Mouse (Mus musculus): ENCODE data around the gene Dcn.

The Dcn gene

DNA sequence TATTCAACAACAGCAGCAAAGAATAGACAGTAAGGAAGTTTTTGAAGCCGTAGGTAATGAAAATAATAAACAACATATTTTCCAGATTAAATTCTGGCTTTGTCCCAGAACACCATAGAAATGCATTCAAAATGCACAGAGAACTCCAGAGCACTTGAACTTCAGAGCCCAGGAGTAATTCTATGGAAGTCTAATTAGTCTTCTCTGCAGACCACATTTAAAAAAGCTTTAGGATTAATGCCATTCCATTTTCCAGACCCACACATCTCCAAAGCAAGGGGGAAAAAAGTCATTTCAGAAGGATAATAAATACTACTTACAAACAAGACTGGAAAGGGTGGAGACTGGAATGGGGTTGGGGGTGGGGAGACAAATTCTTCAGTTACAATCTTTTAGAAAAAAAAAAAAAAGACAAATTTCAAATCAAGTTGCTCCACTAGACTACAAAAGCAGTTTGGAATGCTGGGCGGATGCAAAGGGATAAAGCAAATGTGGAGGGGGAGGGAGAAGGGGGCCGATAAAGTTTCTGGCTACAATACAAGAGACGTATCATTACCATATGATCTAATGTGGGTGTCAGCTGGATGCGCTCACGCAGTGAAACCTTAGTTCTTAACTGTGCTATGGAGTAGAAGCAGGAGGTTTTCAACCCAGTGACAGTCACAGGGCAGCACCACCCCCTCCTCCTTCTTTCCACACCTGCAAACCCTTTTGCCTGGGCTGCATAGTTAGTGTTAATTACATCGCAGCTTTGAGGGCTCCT lies at the start of gene Dcn:
Dcn (plus strand) TSS at position 606 of the 763 bp plus-strand sequence.
- peak; percentile 71 for DNase-seq (ENCODE audit: inconsistent ontology term)

DNA sequence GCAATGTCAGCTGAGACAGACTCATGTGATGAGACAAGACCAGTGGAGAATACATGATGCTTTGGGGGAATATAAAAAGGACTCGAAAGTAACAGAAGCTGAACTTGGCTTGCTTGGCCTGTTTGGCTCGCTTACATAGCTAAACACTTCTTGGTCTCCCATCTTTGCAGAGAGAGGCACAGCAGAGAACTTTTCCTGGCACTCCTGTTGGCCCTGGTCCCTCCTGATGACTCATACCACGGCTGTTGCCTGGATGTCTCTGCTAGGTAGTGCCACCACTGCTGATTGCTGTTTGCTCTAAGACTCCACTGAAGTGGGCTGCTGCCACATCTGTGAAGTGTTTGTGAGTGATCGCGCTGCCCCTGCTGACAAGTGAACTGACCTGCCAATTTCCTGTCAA lies 42.7 kb upstream of the Dcn start:
- DNase-seq (ENCODE audit: inconsistent ontology term), result peak; percentile 69

DNA sequence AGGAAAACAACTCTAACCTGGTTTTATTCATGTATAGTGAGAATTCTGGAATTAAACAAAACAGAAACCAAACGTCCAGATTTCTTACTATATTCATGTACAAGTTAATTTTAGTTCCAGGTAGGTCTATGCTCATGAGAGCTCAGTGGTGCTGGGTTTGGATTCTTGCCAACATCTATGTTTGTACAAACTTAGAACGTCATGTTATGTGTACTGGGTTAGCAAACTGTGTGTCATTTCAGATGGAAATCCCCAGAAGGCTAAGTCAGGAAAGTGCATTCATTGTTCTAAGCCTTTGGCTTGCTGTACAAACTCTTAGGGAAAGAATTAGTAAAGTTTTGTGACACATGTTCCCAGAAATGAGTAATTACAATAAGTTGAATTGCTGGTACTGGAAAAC lies 37.1 kb upstream of the Dcn start:
- DNase-seq (ENCODE audit: inconsistent ontology term), result no peak

DNA sequence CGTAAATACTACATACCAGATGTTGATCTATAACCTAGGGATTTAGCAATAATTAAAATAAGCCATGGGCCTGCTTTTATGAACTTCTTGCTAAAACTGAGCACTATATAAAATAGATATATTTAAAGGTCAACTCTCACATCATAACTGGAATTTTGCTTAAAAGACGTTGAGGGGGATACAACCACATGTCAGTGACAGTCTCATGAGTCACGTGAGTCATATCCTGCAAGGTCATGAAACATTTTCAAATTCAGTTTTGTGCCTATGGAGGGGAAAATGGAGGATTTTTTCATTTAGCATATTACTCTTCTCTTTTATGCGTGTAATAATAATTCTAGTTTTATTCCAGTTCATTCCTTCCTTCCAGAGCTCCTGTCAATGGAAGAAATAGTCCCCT lies 32.9 kb upstream of the Dcn start:
- DNase-seq (ENCODE audit: inconsistent ontology term), result no peak

DNA sequence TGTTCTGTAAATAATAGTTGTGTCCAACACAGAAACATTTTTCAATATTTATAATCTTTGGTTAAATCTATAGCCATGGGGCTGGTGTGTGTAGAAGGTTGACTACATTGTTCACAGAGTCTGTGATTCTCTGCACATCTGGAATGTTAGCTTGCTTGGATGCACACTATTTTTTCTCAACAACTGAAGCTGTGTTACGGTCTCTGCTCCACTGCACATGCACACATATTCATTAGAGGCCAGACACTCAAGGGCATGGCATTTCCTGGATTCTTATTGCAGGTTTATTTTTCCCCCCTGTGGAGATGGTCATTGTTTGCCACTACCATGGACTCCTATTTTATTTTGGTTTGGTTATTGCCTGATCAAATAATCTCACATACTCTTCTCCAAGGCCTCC lies 26.5 kb upstream of the Dcn start:
- no peak for DNase-seq (ENCODE audit: inconsistent ontology term)

- no peak for DNase-seq (ENCODE audit: inconsistent ontology term)
Measured at GRCm38 (mm10) chr10:97453529-97453928, 25.9 kb upstream of the Dcn start.

GRCm38 (mm10) chr10:97456993-97457392 lies 22.4 kb upstream of the Dcn start:
- no peak for DNase-seq (ENCODE audit: inconsistent ontology term)

GRCm38 (mm10) chr10:97466818-97467217 lies 12.6 kb upstream of the Dcn start:
- DNase-seq (ENCODE audit: inconsistent ontology term), result no peak

DNA sequence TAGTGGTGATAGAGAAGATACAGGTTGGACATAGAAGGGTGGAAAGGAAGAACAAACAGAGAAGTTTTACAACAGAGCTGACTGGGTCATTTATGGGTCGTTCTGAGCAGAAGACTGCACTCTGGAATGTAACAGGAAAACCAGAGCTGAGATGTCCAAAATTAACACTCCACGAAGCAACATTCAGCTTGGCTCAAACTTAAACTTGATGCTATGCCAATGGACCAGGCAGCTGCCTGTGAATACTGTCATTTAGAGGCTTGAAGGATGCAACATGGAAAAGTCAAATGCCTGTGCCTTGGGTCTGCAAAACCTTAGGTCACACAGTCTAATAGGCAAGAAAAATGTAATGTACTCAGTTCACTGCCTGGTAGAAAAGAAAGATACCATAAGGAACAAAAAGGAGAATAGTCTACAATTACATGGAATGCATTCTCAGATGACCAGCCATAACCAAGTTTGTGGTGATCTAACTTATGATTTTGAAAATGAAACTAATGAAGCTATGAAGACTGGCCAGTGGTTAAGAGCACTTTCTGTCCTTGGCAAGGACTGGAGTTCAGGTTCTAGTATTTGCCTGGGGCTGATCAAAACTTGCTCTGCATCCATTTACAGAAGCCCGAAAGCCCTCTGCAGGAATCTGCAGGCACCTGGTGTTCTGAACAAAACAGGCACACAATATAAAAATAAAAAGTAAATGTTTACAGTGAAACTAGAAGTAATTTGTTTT lies 9.8 kb upstream of the Dcn start:
- peak; percentile 63 for DNase-seq (ENCODE audit: inconsistent ontology term)

DNA sequence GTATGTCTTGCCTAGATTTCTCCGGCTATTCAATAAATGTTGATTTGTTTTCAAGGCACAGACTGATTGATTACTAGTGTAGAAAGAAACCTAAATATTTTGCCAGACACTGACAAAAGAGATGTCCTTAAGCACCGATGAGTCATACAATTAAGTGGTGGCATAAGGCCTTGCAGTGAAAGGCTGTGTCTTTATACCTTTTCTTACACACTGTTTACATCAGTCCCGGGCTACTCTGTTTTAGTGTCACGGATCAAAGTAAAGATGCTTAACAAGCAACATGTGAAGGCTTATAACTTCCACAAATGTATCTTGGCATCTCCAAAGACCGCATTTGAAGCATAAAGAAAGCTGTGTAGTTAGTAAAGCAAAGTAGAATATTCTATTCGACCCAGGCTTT lies 3.9 kb upstream of the Dcn start:
- no peak for DNase-seq (ENCODE audit: inconsistent ontology term)

- no peak for DNase-seq (ENCODE audit: inconsistent ontology term)
Measured at GRCm38 (mm10) chr10:97478259-97478658, 1.1 kb upstream of the Dcn start.

- no peak for DNase-seq (ENCODE audit: inconsistent ontology term)
Measured at GRCm38 (mm10) chr10:97482150-97482549, 2.7 kb downstream of the Dcn start.

DNA sequence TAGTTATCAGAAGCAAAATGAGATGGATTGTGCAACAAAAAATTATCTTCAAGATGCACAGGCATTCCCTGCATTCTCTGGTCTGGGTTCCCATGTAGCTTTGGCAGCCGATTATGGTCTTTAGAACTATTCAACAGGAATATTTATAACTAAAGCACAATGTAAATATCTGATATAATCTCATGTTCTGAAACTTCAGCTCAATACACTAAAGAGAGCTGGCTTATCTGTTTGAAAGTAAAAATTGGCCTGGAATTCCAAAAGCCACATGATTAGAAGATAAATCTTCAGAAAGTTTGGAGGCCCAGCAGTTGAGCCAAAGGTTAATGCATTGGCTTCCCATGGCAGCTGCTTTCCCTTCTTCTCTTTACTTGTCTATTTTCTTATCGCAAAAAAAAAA lies 4.6 kb downstream of the Dcn start:
- DNase-seq (ENCODE audit: inconsistent ontology term), result no peak

DNA sequence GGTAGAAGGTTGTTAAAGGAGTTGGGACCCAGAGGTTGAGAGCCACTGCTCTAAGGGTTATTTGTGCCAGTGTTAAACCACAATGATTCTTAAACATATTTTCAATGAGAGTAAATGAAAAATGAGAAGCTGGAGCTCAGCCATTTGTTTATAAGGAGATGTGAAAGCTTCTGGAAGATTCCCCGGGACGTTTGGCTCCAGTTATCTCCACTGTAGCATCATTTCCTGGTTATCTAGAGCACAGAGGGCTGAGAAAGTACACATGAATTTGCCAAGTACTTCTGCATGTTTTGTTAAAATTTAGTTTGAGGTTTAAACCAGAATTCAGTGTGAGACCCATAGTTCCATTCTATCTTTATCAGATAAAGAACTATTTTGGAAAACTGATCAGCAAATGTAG lies 5.7 kb downstream of the Dcn start:
- no peak for DNase-seq (ENCODE audit: inconsistent ontology term)

DNA sequence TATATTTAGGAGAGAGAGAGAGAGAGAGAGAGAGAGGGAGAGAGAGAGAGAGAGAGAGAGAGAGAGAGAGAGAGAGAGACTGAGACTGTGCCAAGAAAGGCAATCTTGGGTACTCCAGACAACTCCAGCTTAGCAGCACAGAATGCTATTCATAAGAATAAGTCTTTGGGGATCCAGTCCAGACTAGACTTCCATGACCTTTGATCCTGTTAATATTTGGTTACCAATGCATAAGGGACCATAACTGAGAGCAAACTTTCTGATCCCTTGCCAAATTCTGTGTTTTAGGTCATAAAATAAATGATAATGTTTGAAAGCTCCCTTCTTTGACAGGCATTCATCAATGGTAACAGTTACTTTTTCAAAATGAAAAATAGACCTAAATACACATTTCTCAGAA lies 6.7 kb downstream of the Dcn start:
- DNase-seq (ENCODE audit: inconsistent ontology term), result no peak

DNA sequence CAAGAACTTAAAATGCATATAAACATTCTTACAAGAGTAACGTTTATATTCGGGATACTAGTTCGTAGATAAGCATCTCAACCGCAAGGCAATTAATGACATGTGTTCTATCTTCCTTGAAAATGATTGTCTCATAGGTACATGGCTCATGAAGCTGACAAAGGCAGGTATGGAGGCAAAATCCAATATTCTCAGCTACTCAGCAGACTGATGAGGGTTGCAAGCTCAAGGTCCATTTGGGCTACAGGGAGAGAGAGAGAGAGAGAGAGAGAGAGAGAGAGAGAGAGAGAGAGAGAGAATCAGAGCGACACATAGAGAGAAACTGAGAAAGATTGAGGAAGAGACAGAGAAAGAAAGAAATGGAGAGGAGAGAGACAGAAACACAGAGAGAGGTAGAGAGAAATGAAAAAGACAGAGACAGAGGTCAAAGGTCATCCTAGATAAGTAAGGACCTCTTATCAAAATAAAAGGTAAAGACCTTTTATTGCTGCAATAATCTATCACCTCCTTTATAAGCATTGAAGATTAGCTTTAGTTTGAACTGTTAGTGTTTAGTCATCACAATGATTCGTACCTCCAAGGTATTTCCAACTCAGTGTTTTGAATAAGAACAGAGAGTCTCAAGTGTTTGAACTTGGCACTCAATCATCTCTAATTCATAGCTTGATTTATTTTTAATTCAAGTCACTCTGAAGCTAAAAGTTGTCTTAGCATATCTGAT lies 8.0 kb downstream of the Dcn start:
- no peak for DNase-seq (ENCODE audit: inconsistent ontology term)

DNA sequence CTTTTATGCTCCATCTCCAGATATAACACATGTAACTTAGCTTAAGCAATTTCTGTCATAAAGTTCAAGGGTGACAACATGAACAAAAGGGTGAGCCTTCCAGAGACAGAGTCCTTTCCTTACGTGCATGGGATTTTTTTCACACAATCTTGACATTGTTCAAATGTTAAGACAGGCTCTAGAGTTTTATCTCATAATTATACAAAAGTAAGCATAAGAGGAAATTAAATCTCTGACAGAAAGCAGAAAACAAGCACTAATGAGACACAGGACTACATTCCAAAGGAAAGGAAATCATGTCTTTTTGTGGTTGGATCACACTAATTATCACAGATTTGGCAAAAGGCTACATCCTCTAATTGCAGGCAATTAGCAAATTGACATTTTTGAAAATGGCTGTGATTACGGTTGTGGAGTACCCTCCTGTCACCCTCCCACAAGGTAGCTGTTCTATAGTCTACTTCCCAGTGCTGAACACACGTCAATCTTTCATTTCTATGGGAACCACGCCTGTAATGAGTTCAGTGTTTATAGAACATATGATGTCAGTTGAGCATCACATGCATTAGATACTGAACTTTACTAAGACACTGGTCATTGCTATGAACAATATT lies 13.1 kb downstream of the Dcn start:
- peak; percentile 86 for DNase-seq (ENCODE audit: inconsistent ontology term)

GRCm38 (mm10) chr10:97497646-97498045 lies 18.2 kb downstream of the Dcn start:
- DNase-seq (ENCODE audit: inconsistent ontology term), result no peak

DNA sequence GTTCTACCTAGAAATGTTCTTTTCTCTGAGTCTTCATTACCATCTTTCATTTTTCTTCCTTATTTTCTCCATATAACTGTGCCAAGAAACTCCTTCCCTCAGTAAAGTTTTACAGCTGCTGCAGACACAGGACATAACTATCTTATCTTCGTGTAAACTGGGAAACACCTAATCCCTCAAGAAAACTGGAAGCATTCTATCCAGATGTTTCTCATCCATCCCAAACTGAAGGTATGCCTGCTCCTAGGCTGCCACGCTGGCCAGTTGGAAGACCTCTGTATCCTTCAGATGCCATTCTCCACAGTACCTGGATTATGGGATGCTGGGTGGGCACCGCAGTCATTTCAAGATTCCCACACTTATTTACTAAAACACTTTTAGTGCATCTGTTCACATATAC lies 44.0 kb downstream of the Dcn start:
- no peak for DNase-seq (ENCODE audit: inconsistent ontology term)

- no peak for DNase-seq (ENCODE audit: inconsistent ontology term)
Measured at GRCm38 (mm10) chr10:97535697-97536096, 56.3 kb downstream of the Dcn start.

DNA sequence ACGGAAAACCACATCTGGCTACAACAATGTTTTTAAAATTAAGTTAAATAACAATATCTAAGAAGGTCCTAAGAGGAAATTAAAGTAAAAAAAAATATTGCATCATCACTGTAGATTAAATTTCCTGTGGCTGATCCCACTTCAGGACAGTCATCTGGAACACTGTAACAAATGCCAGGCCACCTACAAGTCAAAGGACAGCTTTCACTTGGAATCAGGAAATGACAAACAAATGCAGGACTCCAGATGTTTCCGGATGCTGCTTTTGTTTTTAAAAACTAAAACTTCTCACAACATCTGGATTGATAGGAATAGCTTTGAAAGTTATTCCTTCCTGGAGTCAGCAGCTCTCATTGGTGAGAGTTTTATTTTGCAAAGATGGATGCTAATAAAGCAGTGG lies 57.5 kb downstream of the Dcn start:
- no peak for DNase-seq (ENCODE audit: inconsistent ontology term)

DNA sequence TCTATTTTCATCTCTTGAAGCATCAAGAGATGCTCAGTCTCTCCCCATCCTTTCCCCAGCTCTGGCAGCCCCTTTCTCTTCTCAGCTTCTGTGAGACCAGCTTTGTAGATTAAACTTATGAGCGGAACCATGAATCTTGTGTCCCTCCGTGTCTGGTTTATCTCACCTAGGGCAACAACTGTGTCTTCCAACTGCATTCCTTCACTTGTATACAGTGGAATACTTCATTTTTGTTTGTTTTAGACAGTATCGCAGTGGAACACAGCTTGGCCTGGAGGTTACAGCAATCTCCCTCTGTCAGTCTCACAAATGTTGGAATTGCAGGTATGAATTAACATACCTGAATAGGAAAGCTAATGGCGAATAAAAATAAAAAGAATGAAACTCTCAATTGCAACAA lies 58.8 kb downstream of the Dcn start:
- no peak for DNase-seq (ENCODE audit: inconsistent ontology term)
